Mouse (Mus musculus) embryonic fibroblast, embryonic 13.5 days (primary cell): ENCODE data around the gene Srm. TPM values are rescaled to one million over a fixed set of nuclear protein-coding genes. Genes with fewer than 3 reads are reported as not detected.

Experiments
- H3K27ac ChIP-seq: 2 replicates; pipeline ENCODE4 v1.5.1; 2012; ENCODE audit warnings: low read length, control low read depth, inconsistent platforms; ENCODE audit not compliant: insufficient read depth
- H3K4me1 ChIP-seq: 2 replicates; pipeline ENCODE4 v1.6.1; 2011; ENCODE audit warnings: low read length; ENCODE audit not compliant: control insufficient read depth, insufficient read depth
- H3K4me3 ChIP-seq: 2 replicates; pipeline ENCODE4 v1.5.1; 2011; ENCODE audit warnings: mild to moderate bottlenecking, control low read depth, low read length; ENCODE audit not compliant: insufficient read depth
- CTCF ChIP-seq: IDR thresholded peaks from 2 replicates; pipeline ENCODE4 v1.5.1; 2011; ENCODE audit warnings: mild to moderate bottlenecking, control low read depth, low read length, moderate library complexity, borderline replicate concordance; ENCODE audit not compliant: insufficient read depth
- POLR2A ChIP-seq: IDR thresholded peaks from 2 replicates; pipeline ENCODE4 v1.6.1; 2011; ENCODE audit warnings: low read depth, mild to moderate bottlenecking, control low read depth, low read length, moderate library complexity
- polyA plus RNA-seq: library from polyadenylated mRNA; stranded (reverse); fragments of >200 nt; gene quantifications from 2 replicates; pipeline ENCODE4 v1.2.4, GENCODE M21; 2011; ENCODE audit warnings: low read depth; ENCODE audit not compliant: missing spikeins, insufficient read length

The Srm gene
- 110 and 114 TPM in 2 replicates for polyA plus RNA-seq

GRCm38 (mm10) chr4:148591171-148591630, at the start of gene Srm:
Gene Srm, plus strand, starts transcription at chr4:148591503.
- peaks cover 6% of the 10 kb centered on the region for H3K4me1 ChIP-seq
- H3K4me3 ChIP-seq = peak within 1 kb of the TSS; percentile 64
- TF ChIP-seq POLR2A = peak; percentile 50
- no peak for TF ChIP-seq CTCF
- peak within 1 kb of the TSS; percentile 48 for H3K27ac ChIP-seq

GRCm38 (mm10) chr4:148549106-148549505, 42.2 kb upstream of the Srm start:
- Histone ChIP-seq H3K4me3 (no peak overlapping the region), H3K27ac (no peak overlapping the region), H3K4me1 (no peaks in the 10 kb centered on the region)
- no peak for TF ChIP-seq CTCF
- no peak for TF ChIP-seq POLR2A

GRCm38 (mm10) chr4:148557766-148558165, 33.5 kb upstream of the Srm start:
- H3K4me1 ChIP-seq = no peaks in the 10 kb centered on the region
- peak overlapping the region; percentile 14; the same call in 1 of the 2 replicates for H3K4me3 ChIP-seq
- H3K27ac ChIP-seq = peak overlapping the region; percentile 77
- TF ChIP-seq POLR2A (no peak), CTCF (no peak)

GRCm38 (mm10) chr4:148558297-148559000, 32.9 kb upstream of the Srm start, which contains the start of gene Exosc10:
Gene Exosc10, plus strand, starts transcription at chr4:148558429.
- Histone ChIP-seq H3K4me1 (no peaks in the 10 kb centered on the region), H3K27ac (peak within 1 kb of the TSS; percentile 77), H3K4me3 (peak within 1 kb of the TSS; percentile 67)
- no peak for TF ChIP-seq CTCF
- peak; percentile 79 for TF ChIP-seq POLR2A

GRCm38 (mm10) chr4:148562676-148563075, 28.6 kb upstream of the Srm start:
- Histone ChIP-seq H3K27ac (no peak overlapping the region), H3K4me3 (no peak overlapping the region), H3K4me1 (no peaks in the 10 kb centered on the region)
- TF ChIP-seq POLR2A (no peak), CTCF (no peak)

GRCm38 (mm10) chr4:148563595-148563994, 27.7 kb upstream of the Srm start:
- H3K27ac ChIP-seq = no peak overlapping the region
- no peaks in the 10 kb centered on the region for H3K4me1 ChIP-seq
- no peak overlapping the region for H3K4me3 ChIP-seq
- no peak for TF ChIP-seq CTCF

- TF ChIP-seq CTCF (no peak), POLR2A (no peak)
- no peak overlapping the region for H3K4me3 ChIP-seq
- no peaks in the 10 kb centered on the region for H3K4me1 ChIP-seq
- H3K27ac ChIP-seq = no peak overlapping the region
These were observed 21.2 kb upstream of the Srm start for GRCm38 (mm10) chr4:148570138-148570537.

- no peak overlapping the region for H3K27ac ChIP-seq
- H3K4me1 ChIP-seq = no peaks in the 10 kb centered on the region
- no peak overlapping the region for H3K4me3 ChIP-seq
- TF ChIP-seq POLR2A (no peak), CTCF (no peak)
These were observed 20.5 kb upstream of the Srm start for GRCm38 (mm10) chr4:148570693-148571295.

- TF ChIP-seq CTCF (no peak), POLR2A (no peak)
These were observed 18.1 kb upstream of the Srm start for GRCm38 (mm10) chr4:148573222-148573621.

GRCm38 (mm10) chr4:148580765-148581164, 10.5 kb upstream of the Srm start:
- Histone ChIP-seq H3K4me3 (no peak overlapping the region), H3K27ac (no peak overlapping the region), H3K4me1 (no peaks in the 10 kb centered on the region)
- TF ChIP-seq POLR2A (no peak), CTCF (no peak)

More at GRCm38 (mm10) chr4:148573222-148573621, 18.1 kb upstream of the Srm start:
- no peak overlapping the region for H3K27ac ChIP-seq
- no peaks in the 10 kb centered on the region for H3K4me1 ChIP-seq
- no peak overlapping the region for H3K4me3 ChIP-seq
